Comparison of ENCODE assay signal across 29 mouse cellular contexts in genomic region chr12:29605124-29605523, GRCm38 (mm10).
DNase-seq lines count a peak whose midpoint lies in the region; ATAC-seq and TF ChIP-seq lines count a peak whose summit lies in the region.
"Had no signal": no experiment of that assay in that cellular context is flagged by ENCODE, and none has a peak within 500 bp of the region (broad histone marks: within the 10 kb centered on the region; RNA-seq: fewer than 3 reads in every experiment).

No protein-coding gene starts in this region.

- no peak overlapping the region for H3K4me2 ChIP-seq in forebrain, embryonic 15.5 days (replicated peaks)
- no peak overlapping the region for H3K4me2 ChIP-seq in forebrain, embryonic 16.5 days (ENCODE audit: low read length)
- H3K4me2 ChIP-seq: limb, embryonic 15.5 days; liver, embryonic 13.5 days; neural tube, embryonic 12.5 days had no signal

- no peak for DNase-seq in layer of hippocampus, adult 2 months (ENCODE audit: low spot score in 2 of 2)
- DNase-seq in layer of hippocampus, postnatal 25 days (ENCODE audit: extremely low spot score in 1 of 2, low spot score in 1 of 2): no peak
- peak; percentile 11 for DNase-seq in CD4-positive helper T cell, adult 2 months (ENCODE audit: low read depth, low spot score)
- DNase-seq in lung, adult 2 months: no peak
- DNase-seq: adrenal gland, postnatal 14 days; cerebellum, adult 18-20 months; cerebellum, postnatal 14 days; gastrocnemius, postnatal 10 days; heart, postnatal 14 days; kidney, adult 9 months; kidney, postnatal 10 days; liver, embryonic 13.5 days; lung, adult 18-20 months; lung, postnatal 10 days; right cerebral cortex, adult 18-20 months; right cerebral cortex, postnatal 4 days; thymus, adult 2 months; thymus, postnatal 36 days had no signal

- 74% methylated on average over 5 of the region's 5 CpGs for WGBS in forebrain, embryonic 15.5 days
- WGBS in forebrain, embryonic 16.5 days: 78% methylated on average over 5 of the region's 5 CpGs
- WGBS in lung, adult 2 months: 87% methylated on average over 5 of the region's 5 CpGs

- no peaks in the 10 kb centered on the region for H3K27me3 ChIP-seq in forebrain, embryonic 15.5 days
- H3K27me3 ChIP-seq in forebrain, embryonic 16.5 days (replicated peaks; ENCODE audit: control insufficient read depth, insufficient read depth, low read length): no peaks in the 10 kb centered on the region
- H3K27me3 ChIP-seq: limb, embryonic 15.5 days; liver, embryonic 13.5 days; neural tube, embryonic 12.5 days had no signal

- TF ChIP-seq CTCF in layer of hippocampus, adult 2 months (conservative IDR thresholded peaks at IDR 0.05): no peak
- no peak for TF ChIP-seq CTCF in cortical plate, adult 2 months (IDR thresholded peaks at IDR 0.05; ENCODE audit: extremely low read depth, insufficient read depth, low read length)
- TF ChIP-seq CTCF in lung, adult 2 months (IDR thresholded peaks at IDR 0.05; ENCODE audit: insufficient read depth, low read length): no peak

- TF ChIP-seq POLR2A in cortical plate, adult 2 months (IDR thresholded peaks at IDR 0.05; ENCODE audit: extremely low read depth, insufficient read depth, low read length): no peak
- no peak for TF ChIP-seq POLR2A in lung, adult 2 months (IDR thresholded peaks at IDR 0.05; ENCODE audit: borderline replicate concordance, extremely low read depth, low read depth, low read length)

- H3K4me1 ChIP-seq in forebrain, embryonic 15.5 days: peaks cover 12% of the 10 kb centered on the region; the same call in 1 of the 2 replicates
- H3K4me1 ChIP-seq in forebrain, embryonic 16.5 days (replicated peaks; ENCODE audit: control insufficient read depth, insufficient read depth, low read length): peaks cover 12% of the 10 kb centered on the region; the same call in 1 of the 2 replicates
- peaks cover 26% of the 10 kb centered on the region for H3K4me1 ChIP-seq in cortical plate, adult 2 months (ENCODE audit: control insufficient read depth, insufficient read depth, low read length)
- no peaks in the 10 kb centered on the region; the same call in 1 of the 2 replicates for H3K4me1 ChIP-seq in lung, adult 2 months (ENCODE audit: control insufficient read depth, insufficient read depth, low read length)
- H3K4me1 ChIP-seq: limb, embryonic 10.5 days; limb, embryonic 15.5 days; liver, embryonic 13.5 days had no signal

- H3K36me3 ChIP-seq in forebrain, embryonic 15.5 days: no peaks in the 10 kb centered on the region; the same call in 1 of the 2 replicates
- H3K36me3 ChIP-seq in forebrain, embryonic 16.5 days (ENCODE audit: control insufficient read depth, insufficient read depth): no peaks in the 10 kb centered on the region
- H3K36me3 ChIP-seq: limb, embryonic 10.5 days; limb, embryonic 15.5 days; liver, embryonic 13.5 days; neural tube, embryonic 12.5 days had no signal

- 0 out of 2 replicates have a peak, but pooled peaks have one; percentile 51 for ATAC-seq in forebrain, embryonic 15.5 days (replicated peaks)
- no peak; the same call in 1 of the 2 replicates for ATAC-seq in forebrain, embryonic 16.5 days
- ATAC-seq: CD4-positive, CD25-positive, alpha-beta regulatory T cell, adult 4 months; intestine, embryonic 16.5 days had no signal

- no peak overlapping the region for H3K27ac ChIP-seq in forebrain, embryonic 15.5 days (replicated peaks)
- H3K27ac ChIP-seq in forebrain, embryonic 16.5 days (ENCODE audit: low read length): no peak overlapping the region
- peak overlapping the region; percentile 89 for H3K27ac ChIP-seq in layer of hippocampus, adult 2 months
- peak overlapping the region; percentile 9; the same call in 1 of the 2 replicates for H3K27ac ChIP-seq in cortical plate, adult 2 months (ENCODE audit: insufficient read depth, low read length)
- H3K27ac ChIP-seq: limb, embryonic 10.5 days; limb, embryonic 15.5 days; liver, embryonic 13.5 days; macrophage; neural tube, embryonic 12.5 days; stomach, postnatal 0 days had no signal

- H3K9me3 ChIP-seq in forebrain, embryonic 15.5 days: no peaks in the 10 kb centered on the region
- H3K9me3 ChIP-seq in forebrain, embryonic 16.5 days (ENCODE audit: control insufficient read depth, low read length): no peaks in the 10 kb centered on the region
- H3K9me3 ChIP-seq: limb, embryonic 10.5 days; limb, embryonic 15.5 days; liver, embryonic 13.5 days; neural tube, embryonic 12.5 days had no signal

- no peak overlapping the region for H3K9ac ChIP-seq in forebrain, embryonic 15.5 days (replicated peaks)
- no peak overlapping the region for H3K9ac ChIP-seq in forebrain, embryonic 16.5 days (replicated peaks; ENCODE audit: low read depth, low read length)
- H3K9ac ChIP-seq: limb, embryonic 15.5 days; liver, embryonic 13.5 days; neural tube, embryonic 12.5 days had no signal

- H3K4me3 ChIP-seq in forebrain, embryonic 15.5 days: no peak overlapping the region
- H3K4me3 ChIP-seq in forebrain, embryonic 16.5 days (replicated peaks; ENCODE audit: low read length): no peak overlapping the region
- no peak overlapping the region for H3K4me3 ChIP-seq in layer of hippocampus, adult 2 months
- no peak overlapping the region for H3K4me3 ChIP-seq in cortical plate, adult 2 months (ENCODE audit: insufficient read depth, low read length)
- no peak overlapping the region for H3K4me3 ChIP-seq in lung, adult 2 months (replicated peaks; ENCODE audit: extremely low read depth, low read depth, low read length)
- H3K4me3 ChIP-seq: limb, embryonic 10.5 days; limb, embryonic 15.5 days; liver, embryonic 13.5 days; myocyte; neural tube, embryonic 12.5 days had no signal

Comparison
In these comparisons a context has a peak if more than half of its experiments do, and no peak if none do; other contexts are left out.
1. H3K27ac ChIP-seq: peak in layer of hippocampus, adult 2 months (single experiment) and cortical plate, adult 2 months (single experiment); none in forebrain, embryonic 15.5 days (single experiment) and forebrain, embryonic 16.5 days (single experiment).